Mouse (Mus musculus) 3T3-L1 (cell line): ENCODE results near the gene Adgra3.

Experiments used
- DNase-seq: peaks from one replicate; pipeline ENCODE4 v3.0.0-alpha.2; 2015; ENCODE audit warnings: low read depth, low spot score

The Adgra3 gene

DNA sequence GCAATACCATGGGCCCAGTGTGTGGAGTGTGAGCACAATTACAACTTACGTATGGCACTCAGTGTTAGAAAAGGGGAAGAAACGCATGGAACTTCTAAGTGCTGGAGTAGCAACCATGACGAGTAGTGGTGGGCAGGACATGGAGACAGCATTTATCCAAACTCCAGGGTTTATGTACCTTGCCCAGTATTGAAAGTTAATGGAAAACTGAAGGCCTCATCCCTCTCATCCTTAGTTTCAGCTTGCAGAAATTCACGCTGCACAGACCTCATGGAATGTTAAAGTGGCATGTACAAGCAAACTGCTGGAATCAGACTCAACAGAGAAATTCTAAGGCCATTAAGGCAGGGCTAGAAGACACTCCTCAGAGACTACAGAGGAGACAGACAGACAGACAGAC is 84.6 kb downstream of the Adgra3 start:
- no peak for DNase-seq

DNA sequence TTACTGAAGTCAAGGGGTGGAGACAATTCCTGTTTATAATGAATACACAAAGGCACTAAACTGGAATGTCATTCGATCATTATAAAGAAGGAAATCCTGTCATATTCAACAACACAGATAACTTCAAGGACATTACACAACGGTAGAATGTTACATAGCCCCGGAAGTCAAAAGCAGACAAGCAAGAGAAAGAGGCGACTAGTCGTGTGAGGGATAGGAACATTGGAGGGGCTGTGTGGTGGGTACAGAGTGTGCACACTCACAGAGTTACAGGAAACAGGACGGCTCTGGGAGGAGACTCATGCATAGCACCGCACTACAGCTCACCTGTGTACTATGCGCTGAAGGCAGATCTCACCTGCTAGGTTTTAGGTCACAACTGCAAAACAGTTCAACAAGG is 89.1 kb downstream of the Adgra3 start:
- no peak for DNase-seq

DNA sequence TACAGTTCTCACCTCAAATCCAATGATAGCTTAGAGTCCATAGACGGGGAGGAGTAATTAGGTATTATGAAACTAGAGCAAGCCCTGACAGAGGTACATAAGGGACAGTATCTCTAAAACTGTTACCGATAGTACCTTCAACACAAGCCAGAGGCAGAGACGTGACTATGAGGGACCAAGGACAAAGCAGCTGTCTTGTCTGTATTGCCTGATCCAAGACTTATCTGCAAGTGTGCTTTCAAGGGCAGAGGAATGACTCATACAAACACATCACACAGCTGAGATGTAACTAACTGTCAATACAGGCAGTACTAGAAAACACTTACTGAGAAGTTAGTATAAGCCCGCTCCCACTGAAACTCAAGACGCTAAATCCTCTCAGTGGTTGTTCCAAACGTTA is 91.1 kb downstream of the Adgra3 start:
- peak; percentile 4 for DNase-seq

DNA sequence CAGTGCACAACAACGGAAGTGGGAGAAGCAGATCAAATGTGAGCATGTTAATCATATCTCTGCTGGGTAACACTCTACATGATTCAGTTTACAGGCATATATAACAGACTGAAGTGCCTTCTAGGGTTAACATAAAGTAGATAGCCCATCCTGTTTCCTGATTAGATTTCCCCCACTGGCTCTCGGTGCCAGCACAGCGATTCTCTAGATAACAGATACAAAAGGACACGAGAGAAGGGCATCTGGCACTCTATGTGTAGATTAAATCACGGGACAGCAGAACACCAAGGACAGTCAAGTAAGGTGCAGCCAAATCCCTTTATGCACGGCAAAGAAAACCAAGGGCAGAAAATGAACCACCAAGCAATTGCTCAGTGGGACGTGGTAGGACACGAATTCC is 93.0 kb downstream of the Adgra3 start:
- DNase-seq, result no peak

DNA sequence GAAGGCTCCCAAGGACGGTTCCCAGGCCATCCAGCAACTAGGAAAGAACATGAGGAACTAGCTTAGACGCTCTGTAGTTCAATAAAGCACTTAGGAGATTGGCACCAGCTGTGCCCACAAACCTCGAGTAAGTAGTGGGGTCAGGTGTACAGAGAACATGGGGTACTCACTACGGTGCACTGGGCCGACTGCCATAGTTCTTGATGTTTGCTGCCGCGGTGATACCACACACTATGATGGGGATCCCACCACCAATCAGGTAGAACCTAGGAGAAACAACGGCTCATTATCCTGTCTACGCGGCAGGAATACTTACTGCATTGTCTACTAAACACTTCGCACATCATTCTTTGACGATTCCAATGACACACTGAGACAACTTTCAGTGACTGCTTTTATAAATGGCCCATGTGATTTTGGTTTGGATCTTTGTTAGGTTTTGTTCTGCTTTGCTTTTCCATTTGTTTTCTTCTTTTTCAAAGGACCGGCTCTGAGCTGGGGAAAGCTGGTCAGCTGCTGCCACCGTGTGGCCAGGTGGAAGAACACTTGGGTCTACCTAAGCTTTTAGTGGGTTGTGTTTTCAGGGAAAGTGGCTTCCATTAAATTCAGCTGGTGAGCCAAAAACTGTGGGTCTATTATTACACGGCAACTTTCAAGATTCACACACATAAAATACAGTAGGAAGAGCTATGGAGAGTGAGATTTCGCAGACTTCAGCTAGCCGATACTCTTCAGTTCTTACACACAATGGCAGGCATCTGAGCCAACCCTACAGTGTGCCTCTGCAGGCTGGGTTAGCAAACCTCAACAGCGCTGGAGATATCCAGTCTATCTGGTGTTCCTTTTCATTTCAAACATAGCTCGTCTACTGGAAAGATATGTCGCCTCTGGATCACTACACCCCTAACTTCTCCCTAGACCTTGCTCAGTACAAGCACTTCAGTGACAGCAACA is 97.1 kb downstream of the Adgra3 start:
- peak; percentile 79 for DNase-seq

DNA sequence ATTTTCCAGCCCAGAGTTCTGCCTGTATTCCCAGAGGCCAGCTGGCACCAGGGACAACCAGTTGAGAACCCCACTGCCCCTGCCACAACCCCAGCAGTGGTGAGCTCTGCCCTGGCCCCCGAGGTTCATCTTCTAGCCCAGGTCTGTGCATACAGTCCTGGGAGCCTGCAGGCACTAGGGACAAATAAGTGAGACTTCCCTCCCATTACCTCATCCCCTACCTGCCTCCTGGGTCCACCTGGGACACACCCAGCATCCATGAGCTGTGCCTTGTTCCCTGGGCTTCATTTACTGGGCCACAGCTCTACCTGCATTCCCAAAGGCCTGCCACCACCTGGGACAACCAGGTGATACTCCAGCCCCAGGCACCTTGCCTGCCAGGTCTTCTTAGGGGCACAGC is 122.5 kb downstream of the Adgra3 start:
- DNase-seq, result no peak

DNA sequence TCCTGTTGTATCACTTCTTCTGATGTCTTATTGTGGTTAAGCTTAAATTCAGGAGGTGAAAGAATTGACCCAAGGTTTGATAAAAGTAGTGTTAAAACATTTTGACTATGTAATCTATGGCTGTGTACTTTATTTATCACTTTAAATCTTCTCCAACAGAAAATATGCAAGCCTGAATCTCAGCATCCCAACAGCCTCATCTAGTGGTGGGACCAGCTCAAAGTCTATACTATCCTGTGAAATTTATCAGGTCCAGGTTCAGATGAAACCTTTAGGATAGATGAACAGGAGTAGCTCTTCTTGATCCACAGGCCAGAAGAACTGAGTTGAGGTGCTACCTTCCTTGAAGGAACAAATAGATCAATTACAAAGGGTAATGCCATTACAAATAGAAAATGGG is 134.1 kb downstream of the Adgra3 start:
- DNase-seq, result peak; percentile 57

DNA sequence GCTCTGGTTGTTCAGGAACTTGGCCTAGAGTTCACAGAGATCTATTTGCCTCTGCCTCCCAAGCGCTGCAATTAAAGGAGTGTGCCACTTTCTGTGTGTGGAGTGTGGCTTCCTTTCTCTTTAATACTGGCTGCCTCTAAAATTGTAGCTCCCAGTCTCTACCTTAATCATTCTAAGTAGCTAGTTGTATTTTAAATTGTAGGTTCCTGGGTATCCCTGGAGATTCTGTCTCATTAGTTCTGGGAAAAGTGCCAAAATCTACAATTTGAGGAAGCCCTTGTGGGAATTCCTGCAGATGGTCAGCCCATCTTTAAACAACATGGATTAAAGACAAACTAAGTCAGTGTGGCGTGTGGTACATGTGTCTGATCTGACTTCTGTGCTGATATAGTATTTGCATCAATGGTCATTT is 143.1 kb downstream of the Adgra3 start:
- no peak for DNase-seq
